Mouse (Mus musculus) embryonic fibroblast, embryonic 13.5 days (primary cell): Measurements from ENCODE around the gene 1110059E24Rik.

Source experiments
- CTCF ChIP-seq: IDR thresholded peaks from 2 replicates; pipeline ENCODE4 v1.5.1; 2011; ENCODE audit warnings: mild to moderate bottlenecking, control low read depth, low read length, moderate library complexity, borderline replicate concordance; ENCODE audit not compliant: insufficient read depth
- POLR2A ChIP-seq: IDR thresholded peaks from 2 replicates; pipeline ENCODE4 v1.6.1; 2011; ENCODE audit warnings: low read depth, mild to moderate bottlenecking, control low read depth, low read length, moderate library complexity

- TF ChIP-seq POLR2A (no peak), CTCF (no peak)
Observed at GRCm38 (mm10) chr19:21643935-21644334, 8.8 kb downstream of the 1110059E24Rik start.
